Mouse (Mus musculus) small intestine, adult 2 months (tissue): Measurements from ENCODE around the gene Camkk1. TPM values are rescaled to one million over a fixed set of nuclear protein-coding genes. Genes with fewer than 3 reads are reported as not detected.

Experiments
- H3K27ac ChIP-seq: fragments of 200-500 bp; 2 replicates; pipeline ENCODE4 v1.5.1; 2012; ENCODE audit warnings: low read depth, low read length, control low read depth, inconsistent platforms; ENCODE audit not compliant: insufficient read depth
- H3K27me3 ChIP-seq: fragments of 200-500 bp; 2 replicates; pipeline ENCODE4 v1.6.1; 2012; ENCODE audit warnings: mild to moderate bottlenecking, moderate library complexity, low read length, inconsistent platforms; ENCODE audit not compliant: control insufficient read depth, insufficient read depth
- H3K36me3 ChIP-seq: fragments of 200-500 bp; 2 replicates; pipeline ENCODE4 v1.6.1; 2012; ENCODE audit warnings: mild to moderate bottlenecking, low read length, control low read depth, inconsistent platforms; ENCODE audit not compliant: control insufficient read depth, insufficient read depth
- H3K4me1 ChIP-seq: fragments of 200-500 bp; 2 replicates; pipeline ENCODE4 v1.6.1; 2012; ENCODE audit warnings: low read length, inconsistent platforms, mixed read lengths; ENCODE audit not compliant: control insufficient read depth, insufficient read depth, insufficient read length
- H3K4me3 ChIP-seq: fragments of 200-500 bp; 2 replicates; pipeline ENCODE4 v1.5.1; 2012; ENCODE audit warnings: low read depth, mild to moderate bottlenecking, control low read depth, inconsistent platforms, low read length, moderate library complexity
- CTCF ChIP-seq: fragments of 200-500 bp; IDR thresholded peaks from 2 replicates; pipeline ENCODE4 v1.5.1; 2012; ENCODE audit warnings: low read depth, mild to moderate bottlenecking, control low read depth, inconsistent platforms, low read length, moderate library complexity, mixed read lengths; ENCODE audit not compliant: insufficient replicate concordance, insufficient read length; ENCODE audit errors: extremely low read depth
- POLR2A ChIP-seq: fragments of 200-500 bp; IDR thresholded peaks from 2 replicates; pipeline ENCODE4 v1.6.1; 2012; ENCODE audit warnings: low read depth, mild to moderate bottlenecking, control low read depth, inconsistent platforms, low read length, moderate library complexity
- WGBS: fragments of 180-500 bp; shearing (Covaris S2); methylation state at CpG from one replicate; pipeline ENCODE4 v1.1.7; 2018; 5-methylcytosine and 5-hydroxymethylcytosine counted together
- polyA plus RNA-seq: library from polyadenylated mRNA; depleted of rRNA; stranded (reverse); fragments of >200 nt; gene quantifications from 2 replicates; pipeline ENCODE4 v1.2.3, GENCODE M21; 2012

Camkk1 gene
- polyA plus RNA-seq, 1 experiment, result 2.0 TPM

DNA sequence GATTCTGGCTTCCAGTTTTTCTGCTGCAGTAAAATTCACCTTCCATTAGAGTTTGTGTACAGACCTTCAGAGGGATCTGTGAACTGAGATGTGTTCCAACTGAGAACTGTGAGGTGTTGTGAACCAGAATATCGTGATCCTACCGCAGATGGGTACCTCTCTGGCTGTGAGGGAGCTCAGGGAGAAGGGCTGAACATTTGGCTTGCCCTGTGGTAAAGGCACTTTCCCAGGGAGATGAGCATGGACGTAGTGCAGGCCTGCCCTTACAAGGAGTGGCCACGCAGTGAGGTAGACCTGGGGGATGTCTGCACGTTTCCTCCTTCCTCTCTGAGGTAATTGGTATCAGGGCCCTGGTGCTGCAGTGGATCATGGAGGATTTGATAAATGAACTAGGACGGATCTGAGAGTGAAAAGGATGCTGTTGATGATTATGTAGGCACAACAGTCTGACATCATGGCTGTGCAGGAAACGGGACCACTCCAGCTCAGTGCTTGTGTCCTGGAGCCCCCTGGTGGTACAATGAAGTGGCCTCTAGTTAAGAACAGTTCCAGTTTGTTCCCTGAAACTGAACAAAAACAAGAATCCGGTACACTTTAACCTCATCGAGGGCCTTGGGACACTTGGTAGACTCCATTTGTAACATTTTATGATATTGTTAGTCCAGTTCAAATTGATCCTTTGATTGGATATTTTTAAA is 20.4 kb downstream of the Camkk1 start:
- 62% methylated on average over 9 of the region's 9 CpGs for WGBS
- Histone ChIP-seq H3K4me3 (no peak overlapping the region), H3K27ac (no peak overlapping the region), H3K27me3 (no peaks in the 10 kb centered on the region), H3K4me1 (no peaks in the 10 kb centered on the region), H3K36me3 (no peaks in the 10 kb centered on the region)
- TF ChIP-seq POLR2A, result no peak
- peak; percentile 59; the same call in 1 of the 2 replicates for TF ChIP-seq CTCF

DNA sequence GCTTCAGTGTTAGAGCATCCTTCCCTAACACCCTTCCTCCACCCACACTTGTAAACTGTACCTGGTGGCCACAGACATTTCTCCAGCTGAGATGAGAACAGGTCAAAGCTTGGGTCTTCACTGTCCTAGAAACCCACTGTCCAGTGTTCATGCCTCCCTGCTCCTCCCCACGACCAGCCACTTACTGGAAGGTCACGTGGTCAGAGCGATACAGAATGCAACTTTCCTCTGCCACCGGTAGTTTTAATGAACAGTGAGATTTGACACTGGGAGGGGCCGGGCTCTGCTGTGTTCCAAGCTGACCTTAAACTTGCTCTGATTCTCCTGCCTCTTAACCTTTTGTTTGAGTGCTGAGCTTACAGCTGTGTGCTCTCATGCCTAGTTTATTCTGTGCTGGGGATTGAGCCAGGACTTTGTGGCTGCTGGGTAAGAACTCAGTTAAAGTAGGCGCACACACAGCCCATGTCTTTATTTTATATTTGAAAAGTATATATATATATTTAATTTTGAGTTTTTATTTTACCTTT is 25.5 kb downstream of the Camkk1 start:
- WGBS, result 47% methylated on average over 6 of the region's 6 CpGs
- H3K4me3 ChIP-seq, result no peak overlapping the region

DNA sequence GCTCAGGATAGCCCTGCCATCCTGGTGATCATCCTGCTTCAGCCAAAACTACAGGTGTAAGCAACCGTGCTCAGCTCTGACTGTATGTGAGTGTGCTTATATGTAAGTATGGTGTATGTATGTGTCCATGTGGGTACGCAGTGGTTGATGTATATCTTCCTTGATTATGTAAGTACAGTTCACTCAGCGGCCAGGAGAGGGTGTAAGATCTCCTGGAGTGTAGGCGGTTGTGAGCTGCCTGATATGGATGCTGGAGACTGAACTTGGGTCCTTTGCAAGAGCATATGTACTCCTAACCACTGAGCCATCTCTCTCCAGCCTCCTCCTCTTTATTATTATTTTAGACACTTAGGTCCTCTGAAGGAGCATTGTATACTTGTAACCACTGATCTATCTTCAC is 26.0 kb downstream of the Camkk1 start:
- WGBS, result 75% methylated on average over 4 of the region's 4 CpGs
- Histone ChIP-seq H3K27ac (no peak overlapping the region), H3K4me1 (no peaks in the 10 kb centered on the region; the same call in 1 of the 2 replicates), H3K27me3 (no peaks in the 10 kb centered on the region), H3K36me3 (no peaks in the 10 kb centered on the region), H3K4me3 (no peak overlapping the region)
- TF ChIP-seq POLR2A (no peak), CTCF (no peak)

More for the DNA sequence above, 25.5 kb downstream of the Camkk1 start:
- Histone ChIP-seq H3K27ac (no peak overlapping the region), H3K36me3 (no peaks in the 10 kb centered on the region), H3K27me3 (no peaks in the 10 kb centered on the region), H3K4me1 (no peaks in the 10 kb centered on the region; the same call in 1 of the 2 replicates)
- TF ChIP-seq POLR2A (no peak), CTCF (no peak)

DNA sequence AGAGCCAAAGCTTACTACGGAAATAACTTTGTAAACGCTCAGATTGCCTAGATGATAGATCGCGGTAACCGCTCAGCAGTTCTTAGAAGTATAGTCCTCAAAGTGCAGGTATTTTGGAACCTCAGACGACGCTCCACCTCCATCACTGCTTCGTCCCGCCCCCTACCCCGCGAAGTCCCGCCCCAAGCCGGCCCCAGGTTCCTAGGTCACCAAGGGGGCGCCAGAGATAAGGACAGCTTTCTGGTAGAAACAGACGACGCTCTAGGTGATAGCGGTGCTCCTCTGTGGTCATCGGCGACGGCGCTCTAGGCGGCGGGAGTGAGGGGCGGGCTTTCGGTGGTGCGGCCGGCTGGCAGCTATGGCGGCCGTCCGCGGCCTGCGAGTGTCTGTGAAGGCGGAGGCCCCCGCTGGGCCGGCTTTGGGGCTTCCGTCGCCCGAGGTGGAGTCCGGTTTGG is 28.8 kb downstream of the Camkk1 start, which contains the start of gene Ncbp3:
Gene Ncbp3, plus strand, starts transcription at position 242 of the 455 bp plus-strand sequence.
- TF ChIP-seq POLR2A (peak; percentile 78), CTCF (peak; percentile 72; the same call in 1 of the 2 replicates)
- Histone ChIP-seq H3K36me3 (peaks cover 9% of the 10 kb centered on the region), H3K4me3 (peak within 1 kb of the TSS; percentile 86), H3K4me1 (no peaks in the 10 kb centered on the region; the same call in 1 of the 2 replicates), H3K27ac (peak within 1 kb of the TSS; percentile 36), H3K27me3 (no peaks in the 10 kb centered on the region)
- WGBS, result under 1% methylated on average over 39 of the region's 39 CpGs

DNA sequence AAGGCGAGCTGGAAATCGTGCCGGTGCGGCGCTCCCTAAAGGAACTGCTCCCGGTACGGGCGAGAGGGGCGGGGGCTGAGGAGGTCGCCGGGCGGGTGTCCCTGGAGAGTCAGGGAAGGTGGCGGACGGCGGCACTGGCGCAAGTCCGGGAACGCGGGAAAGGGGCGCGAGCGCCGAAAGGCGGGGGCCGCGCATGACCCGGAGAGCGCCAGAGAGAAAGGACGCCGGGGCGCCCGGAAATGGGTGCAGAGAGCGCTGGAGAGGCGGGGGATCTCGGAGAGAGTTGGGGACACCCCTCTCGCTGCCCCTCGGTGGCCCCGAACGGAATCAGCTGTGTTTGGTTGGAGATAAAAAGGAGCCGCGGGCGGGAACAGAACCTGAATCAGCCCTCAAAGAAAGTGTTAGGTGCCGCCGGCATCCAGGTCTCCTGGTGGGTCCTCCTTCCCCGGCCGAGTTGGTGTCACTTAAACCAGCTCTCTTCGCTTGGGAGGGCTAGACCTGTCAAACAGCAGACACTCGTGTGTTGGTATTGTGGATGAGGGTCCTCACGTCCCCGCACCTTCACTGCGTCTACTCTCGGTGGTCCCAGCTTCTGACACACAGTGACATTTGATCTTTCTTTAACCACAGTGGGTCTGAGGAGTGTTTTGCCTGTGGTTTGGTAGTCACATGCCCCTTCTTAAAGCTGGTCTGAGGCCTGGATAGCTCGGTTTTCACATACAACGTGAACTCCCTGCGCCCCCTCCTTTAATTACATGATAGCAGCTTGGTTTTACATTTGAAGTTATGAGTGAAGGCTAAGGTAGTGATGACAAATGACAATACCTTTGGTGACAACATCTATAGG is 29.4 kb downstream of the Camkk1 start:
- no peaks in the 10 kb centered on the region for H3K27me3 ChIP-seq
- 2% methylated on average over 55 of the region's 55 CpGs for WGBS
- H3K4me3 ChIP-seq, result peak overlapping the region; percentile 86
- H3K4me1 ChIP-seq, result no peaks in the 10 kb centered on the region; the same call in 1 of the 2 replicates
- H3K36me3 ChIP-seq, result peaks cover 12% of the 10 kb centered on the region
- H3K27ac ChIP-seq, result peak overlapping the region; percentile 36
- TF ChIP-seq CTCF (no peak), POLR2A (no peak)

DNA sequence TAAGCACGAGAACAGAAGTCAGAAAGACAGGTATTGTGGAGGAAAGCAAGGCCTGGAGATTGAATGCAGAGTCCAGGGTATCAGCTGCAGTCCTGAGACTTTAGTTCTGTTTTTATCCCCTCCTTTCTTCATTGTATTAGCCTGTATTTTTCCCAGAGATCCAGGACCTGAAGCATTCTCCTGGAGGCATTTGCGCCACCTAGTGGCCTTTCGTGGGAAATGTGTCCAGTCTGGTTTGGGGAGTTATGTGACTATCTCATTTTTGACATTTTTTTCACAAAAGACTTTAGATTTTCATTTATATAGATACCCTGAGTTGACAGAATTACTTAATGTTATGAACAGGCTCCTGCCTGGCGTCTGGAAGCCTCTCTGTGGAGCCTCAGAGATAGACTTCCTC is 30.5 kb downstream of the Camkk1 start:
- Histone ChIP-seq H3K36me3 (peaks cover 21% of the 10 kb centered on the region), H3K27me3 (no peaks in the 10 kb centered on the region), H3K4me1 (no peaks in the 10 kb centered on the region; the same call in 1 of the 2 replicates), H3K27ac (no peak overlapping the region), H3K4me3 (no peak overlapping the region)
- 3% methylated on average over 4 of the region's 4 CpGs for WGBS
- TF ChIP-seq POLR2A, result no peak
- TF ChIP-seq CTCF, result peak; percentile 77; the same call in 1 of the 2 replicates
